Mouse (Mus musculus) heart, embryonic 14.5 days (tissue): ENCODE data around the gene Elmo2. TPM values are rescaled to one million over a fixed set of nuclear protein-coding genes. Genes with fewer than 3 reads are reported as not detected.
A peak's percentile ranks its signal among the peaks of the same experiment; 100 is the strongest.

Source experiments
- ATAC-seq: fragments of 200-750 bp; cut with Nextera tagmentation; 2 replicates; pipeline ENCODE4 v1.8.0; 2017; ENCODE audit warnings: low read depth, moderate TSS enrichment; ENCODE audit not compliant: insufficient number of reproducible peaks, insufficient read depth, low FRiP score
- H3K27ac ChIP-seq, 2 experiments: fragments of 200-500 bp in 1 of 2; fragments of 300-500 bp in 1 of 2; sonication (generic) in 1 of 2; replicated peaks in 1 of 2; 2 replicates each; pipeline ENCODE4 v1.5.1; 2012 to 2014; ENCODE audit warnings: low read depth in 2 of 2, low read length in 2 of 2, control low read depth in 1 of 2, mild to moderate bottlenecking in 1 of 2, mixed read lengths in 1 of 2; ENCODE audit not compliant: control insufficient read depth in 1 of 2, insufficient read depth in 1 of 2
- H3K27me3 ChIP-seq: fragments of 300-500 bp; sonication (generic); 2 replicates; pipeline ENCODE4 v1.6.1; 2014; ENCODE audit warnings: mild to moderate bottlenecking, low read length, control low read depth; ENCODE audit not compliant: control insufficient read depth, insufficient read depth
- H3K36me3 ChIP-seq: fragments of 300-500 bp; sonication (generic); 2 replicates; pipeline ENCODE4 v1.6.1; 2014; ENCODE audit warnings: mild to moderate bottlenecking, control low read depth, low read length, mixed read lengths; ENCODE audit not compliant: control insufficient read depth, insufficient read depth
- H3K4me1 ChIP-seq, 2 experiments: fragments of 200-500 bp in 1 of 2; fragments of 300-500 bp in 1 of 2; sonication (generic) in 1 of 2; 2 replicates each; pipeline ENCODE4 v1.6.1; 2012 to 2014; ENCODE audit warnings: low read length in 2 of 2, control low read depth in 1 of 2, mixed read lengths in 1 of 2; ENCODE audit not compliant: control insufficient read depth in 2 of 2, insufficient read depth in 2 of 2
- H3K4me2 ChIP-seq: fragments of 300-500 bp; sonication (generic); 2 replicates; pipeline ENCODE4 v1.6.1; 2014; ENCODE audit warnings: mild to moderate bottlenecking, low read length
- H3K4me3 ChIP-seq, 2 experiments: fragments of 200-500 bp in 1 of 2; fragments of 300-500 bp in 1 of 2; sonication (generic) in 1 of 2; 2 replicates each; pipeline ENCODE4 v1.5.1; 2012 to 2014; ENCODE audit warnings: low read length in 2 of 2, mild to moderate bottlenecking in 2 of 2, control low read depth in 1 of 2, low read depth in 1 of 2, moderate library complexity in 1 of 2; ENCODE audit not compliant: control insufficient read depth in 1 of 2, insufficient read depth in 1 of 2
- H3K9ac ChIP-seq: fragments of 300-500 bp; sonication (generic); 2 replicates; pipeline ENCODE4 v1.6.1; 2014; ENCODE audit warnings: mild to moderate bottlenecking, low read length
- H3K9me3 ChIP-seq: fragments of 300-500 bp; sonication (generic); 2 replicates; pipeline ENCODE4 v1.6.1; 2016; ENCODE audit warnings: low read length, control low read depth; ENCODE audit not compliant: control insufficient read depth
- WGBS: fragments of 180-500 bp; shearing (Covaris S2); extraction: QIAGEN DNeasy Blood & Tissue Kit; methylation state at CpG from one replicate; pipeline ENCODE4 v1.1.7; 2014; 5-methylcytosine and 5-hydroxymethylcytosine counted together
- polyA plus RNA-seq: library from polyadenylated mRNA; unstranded; fragments of >200 nt; fragmentation: Nextera tagmentation; extraction: Ambion mirVana; gene quantifications from 2 replicates; pipeline ENCODE4 v1.2.1, GENCODE M21; 2014

Elmo2 gene
- polyA plus RNA-seq, 1 experiment from 2014 or later, result 40.1 TPM

DNA sequence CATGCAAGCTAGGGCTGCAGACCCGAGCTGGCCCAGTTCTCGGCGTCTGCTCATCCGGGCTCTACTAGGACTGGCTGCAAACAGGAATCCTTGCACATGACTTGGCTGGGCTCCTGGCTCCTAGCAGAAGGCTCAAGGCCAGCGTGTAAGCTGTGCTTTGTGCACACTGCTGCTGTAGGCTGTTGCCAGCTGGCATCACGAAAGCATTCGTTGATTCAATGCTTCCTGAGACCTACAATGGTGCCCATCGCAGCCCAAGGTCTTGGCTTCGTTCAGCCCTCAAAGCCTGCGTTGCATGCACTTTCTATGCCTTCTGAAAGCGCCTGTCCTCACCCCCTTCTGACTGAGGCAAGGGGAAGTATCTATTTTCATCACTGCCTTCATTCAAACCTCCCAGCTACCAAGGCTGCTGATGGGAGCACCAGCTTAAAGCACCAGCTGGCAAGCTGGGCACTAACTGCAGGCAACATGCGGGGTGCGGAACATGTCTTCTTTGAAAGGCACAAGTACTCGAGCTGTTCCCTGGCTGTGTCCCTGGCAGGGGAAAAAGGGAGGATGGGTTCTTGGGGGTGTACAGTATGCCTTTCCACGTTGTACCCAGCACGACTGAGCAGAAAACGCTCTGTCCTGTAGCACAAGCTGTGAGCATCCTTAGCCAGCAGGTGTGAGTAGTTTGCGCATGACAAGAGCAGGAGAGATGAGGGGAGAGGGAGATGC lies 37.8 kb downstream of the Elmo2 start:
- H3K36me3 ChIP-seq, result peaks cover 36% of the 10 kb centered on the region
- H3K27ac ChIP-seq, result peak overlapping the region; percentile 30 to 48; a peak in 1 of 4 replicates
- peak overlapping the region; percentile 84 for H3K9ac ChIP-seq
- peak overlapping the region; percentile 13 to 75; a peak in 2 of 4 replicates for H3K4me3 ChIP-seq
- no peak for ATAC-seq
- H3K4me2 ChIP-seq, result peak overlapping the region; percentile 95
- peaks cover 6 to 9% of the 10 kb centered on the region in 2 experiments for H3K4me1 ChIP-seq
- H3K27me3 ChIP-seq, result no peaks in the 10 kb centered on the region
- 59% methylated on average over 18 of the region's 18 CpGs for WGBS
- no peaks in the 10 kb centered on the region for H3K9me3 ChIP-seq

- H3K27ac ChIP-seq, result peak within 1 kb of the TSS; percentile 30 to 48; a peak in 2 of 4 replicates
- H3K27me3 ChIP-seq, result no peaks in the 10 kb centered on the region
- H3K36me3 ChIP-seq, result peaks cover 38% of the 10 kb centered on the region
- under 1% methylated on average over 49 of the region's 49 CpGs for WGBS
- H3K9ac ChIP-seq, result peak within 1 kb of the TSS; percentile 84
- peak within 1 kb of the TSS; percentile 95 for H3K4me2 ChIP-seq
- peak within 1 kb of the TSS; percentile 66 to 75 for H3K4me3 ChIP-seq
- H3K4me1 ChIP-seq, result peaks cover 6 to 9% of the 10 kb centered on the region in 2 experiments
- H3K9me3 ChIP-seq, result no peaks in the 10 kb centered on the region
- ATAC-seq, result peak; percentile 78
Measured at GRCm38 (mm10) chr2:165287202-165287984, 38.9 kb downstream of the Elmo2 start, which contains the start of gene Slc35c2. TSS of gene Slc35c2 (minus strand) at chr2:165287869.

- H3K4me2 ChIP-seq, result peak overlapping the region; percentile 95
- H3K9me3 ChIP-seq, result no peaks in the 10 kb centered on the region
- H3K9ac ChIP-seq, result peak overlapping the region; percentile 84
- no peak for ATAC-seq
- peaks cover 30% of the 10 kb centered on the region for H3K36me3 ChIP-seq
- peaks cover 9 to 11% of the 10 kb centered on the region in 2 experiments for H3K4me1 ChIP-seq
- 59% methylated on average over 18 of the region's 18 CpGs for WGBS
- peak overlapping the region; percentile 66 to 75 for H3K4me3 ChIP-seq
- no peak overlapping the region for H3K27ac ChIP-seq
- no peaks in the 10 kb centered on the region for H3K27me3 ChIP-seq
Measured at GRCm38 (mm10) chr2:165286361-165287201, 39.7 kb downstream of the Elmo2 start.

DNA sequence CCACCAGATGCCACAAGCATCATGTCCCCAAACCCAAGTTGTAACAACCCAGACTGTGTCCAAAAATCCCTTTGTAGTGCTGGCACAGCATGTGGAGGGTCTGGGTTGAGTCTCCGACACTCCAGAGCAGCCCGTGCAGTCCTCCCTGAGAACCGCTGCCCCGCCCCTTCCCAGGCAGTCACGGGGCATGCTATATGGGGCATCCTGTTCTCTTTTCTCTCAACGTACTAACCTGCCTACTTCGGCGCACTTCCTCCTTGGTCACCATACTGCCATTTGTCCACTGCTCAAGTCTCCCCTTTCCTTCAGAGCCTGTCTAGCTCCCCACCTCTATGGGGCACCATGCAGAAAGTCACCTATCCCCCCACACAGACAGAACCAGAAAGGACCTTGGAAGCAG lies 40.7 kb downstream of the Elmo2 start:
- Histone ChIP-seq H3K9ac (no peak overlapping the region), H3K4me1 (peaks cover 9 to 11% of the 10 kb centered on the region in 2 experiments), H3K27me3 (no peaks in the 10 kb centered on the region), H3K27ac (no peak overlapping the region), H3K36me3 (peaks cover 26% of the 10 kb centered on the region), H3K4me2 (no peak overlapping the region), H3K4me3 (no peak overlapping the region), H3K9me3 (no peaks in the 10 kb centered on the region)
- no peak for ATAC-seq
- 91% methylated on average over 8 of the region's 8 CpGs for WGBS

- no peak overlapping the region for H3K4me2 ChIP-seq
- H3K9me3 ChIP-seq, result no peaks in the 10 kb centered on the region
- 74% methylated on average over 3 of the region's 3 CpGs for WGBS
- peaks cover 26% of the 10 kb centered on the region for H3K36me3 ChIP-seq
- H3K4me1 ChIP-seq, result peaks cover 9 to 11% of the 10 kb centered on the region in 2 experiments
- no peak overlapping the region for H3K9ac ChIP-seq
- no peaks in the 10 kb centered on the region for H3K27me3 ChIP-seq
- ATAC-seq, result no peak
- no peak overlapping the region for H3K4me3 ChIP-seq
- H3K27ac ChIP-seq, result no peak overlapping the region
Measured at GRCm38 (mm10) chr2:165285034-165285433, 41.2 kb downstream of the Elmo2 start.

GRCm38 (mm10) chr2:165284377-165284776 lies 41.9 kb downstream of the Elmo2 start:
- H3K4me1 ChIP-seq, result peaks cover 9 to 11% of the 10 kb centered on the region in 2 experiments
- H3K4me3 ChIP-seq, result no peak overlapping the region
- peaks cover 20% of the 10 kb centered on the region; the same call in 1 of the 2 replicates for H3K36me3 ChIP-seq
- no peaks in the 10 kb centered on the region for H3K27me3 ChIP-seq
- 78% methylated on average over 7 of the region's 7 CpGs for WGBS
- H3K4me2 ChIP-seq, result no peak overlapping the region
- no peak overlapping the region for H3K27ac ChIP-seq
- no peak overlapping the region for H3K9ac ChIP-seq
- no peak for ATAC-seq
- no peaks in the 10 kb centered on the region for H3K9me3 ChIP-seq

- Histone ChIP-seq H3K27ac (no peak overlapping the region), H3K9me3 (no peaks in the 10 kb centered on the region), H3K4me3 (no peak overlapping the region), H3K9ac (no peak overlapping the region), H3K27me3 (no peaks in the 10 kb centered on the region), H3K36me3 (peaks cover 20% of the 10 kb centered on the region; the same call in 1 of the 2 replicates), H3K4me1 (peaks cover 9 to 11% of the 10 kb centered on the region in 2 experiments), H3K4me2 (no peak overlapping the region)
- WGBS, result 79% methylated on average over 3 of the region's 3 CpGs
- no peak for ATAC-seq
Measured at GRCm38 (mm10) chr2:165283644-165284043, 42.6 kb downstream of the Elmo2 start.
